Mouse (Mus musculus): ENCODE measurements around the gene Slf2. TPM values are rescaled to one million over a fixed set of nuclear protein-coding genes. Genes with fewer than 3 reads are reported as not detected.
A peak's percentile ranks its signal among the peaks of the same experiment; 100 is the strongest.

The Slf2 gene
- total and polyA plus RNA-seq, 3 experiments = 20.6 to 22.9 (median 22.6) TPM

DNA sequence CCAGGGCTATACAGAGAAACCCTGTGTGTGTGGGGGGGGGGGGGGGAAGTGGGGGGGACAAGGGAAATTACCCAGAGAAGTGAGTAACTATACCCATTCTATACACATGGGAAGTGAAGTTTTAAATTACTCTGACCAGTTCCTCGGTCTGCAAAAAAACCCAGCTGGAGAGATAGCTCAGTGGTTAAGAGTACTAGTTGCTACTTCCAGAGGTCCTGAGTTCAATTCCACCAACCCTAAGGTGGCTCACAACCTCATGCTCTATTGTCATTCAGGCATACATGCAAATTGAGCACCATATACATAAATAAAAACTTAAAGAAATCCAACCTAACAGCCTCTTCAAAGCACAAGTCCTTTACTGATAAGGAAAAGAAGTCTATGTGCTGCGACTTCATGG, 829 bp upstream of the Slf2 start:
- peaks cover 26% of the 10 kb centered on the region for H3K79me2 ChIP-seq (replicated peaks; ENCODE audit: control insufficient read depth, extremely low read depth, insufficient read depth, poor library complexity, severe bottlenecking)
- H3K9ac ChIP-seq (ENCODE audit: insufficient read depth, low read depth) = peak overlapping the region; percentile 89
- peak overlapping the region; percentile 61 to 97 (median 69) for H3K4me3 ChIP-seq (replicated peaks in 1 of 3; ENCODE audit: low read depth in 2 of 3, low read length in 2 of 3, poor library complexity in 1 of 3)
- H3K27ac ChIP-seq (ENCODE audit: insufficient read depth, low read depth) = no peak overlapping the region
- peak; percentile 90 for TF ChIP-seq TBP (conservative IDR thresholded peaks at IDR 0.05; ENCODE audit: low read depth, low read length)
- no peak for TF ChIP-seq ZNF384 (IDR thresholded peaks at IDR 0.05; ENCODE audit: low read depth, low read length)
- no peak for TF ChIP-seq NELFE (IDR thresholded peaks at IDR 0.05; ENCODE audit: low read depth, low read length)
- no peak for TF ChIP-seq CHD2 (IDR thresholded peaks at IDR 0.05; ENCODE audit: low read length)
- TF ChIP-seq POLR2A (IDR thresholded peaks at IDR 0.05; ENCODE audit: low read depth, low read length) = no peak
- TF ChIP-seq CHD1 (IDR thresholded peaks at IDR 0.05; ENCODE audit: low read depth, low read length) = no peak
- TF ChIP-seq ZKSCAN1 (IDR thresholded peaks at IDR 0.05; ENCODE audit: borderline replicate concordance, low read depth, low read length) = no peak
- TF ChIP-seq TCF12 (IDR thresholded peaks at IDR 0.05; ENCODE audit: low read depth, low read length) = no peak
- peak overlapping the region; percentile 58 for H3K4me2 ChIP-seq (ENCODE audit: insufficient read depth, low read depth, poor library complexity, severe bottlenecking)
- H3K9me3 ChIP-seq (replicated peaks; ENCODE audit: low read length) = no peaks in the 10 kb centered on the region
- dilution Hi-C loops (cut with MboI; ENCODE audit: extremely low pct_ligation_motif_present, extremely low pct_unique_long_range_greater_than_20kb, low sequenced_read_pairs) = no loop called here
- DNase-seq (ENCODE audit: extremely low read depth) = peak; percentile 34
- in situ Hi-C loops (cut with MboI; ENCODE audit: low pct_ligation_motif_present, low pct_unique_long_range_greater_than_20kb, low sequenced_read_pairs) = no loop called here
- peaks cover 3 to 34% of the 10 kb centered on the region in 2 experiments; a peak in 3 of 4 replicates for H3K4me1 ChIP-seq (ENCODE audit: control insufficient read depth in 1 of 2, insufficient read depth in 2 of 2)
- H3K27me3 ChIP-seq (replicated peaks) = no peaks in the 10 kb centered on the region
- H3K36me3 ChIP-seq (replicated peaks in 1 of 2; ENCODE audit: control insufficient read depth in 1 of 2, insufficient read depth in 1 of 2, low read length in 1 of 2) = peaks cover 6 to 20% of the 10 kb centered on the region in 2 experiments

DNA sequence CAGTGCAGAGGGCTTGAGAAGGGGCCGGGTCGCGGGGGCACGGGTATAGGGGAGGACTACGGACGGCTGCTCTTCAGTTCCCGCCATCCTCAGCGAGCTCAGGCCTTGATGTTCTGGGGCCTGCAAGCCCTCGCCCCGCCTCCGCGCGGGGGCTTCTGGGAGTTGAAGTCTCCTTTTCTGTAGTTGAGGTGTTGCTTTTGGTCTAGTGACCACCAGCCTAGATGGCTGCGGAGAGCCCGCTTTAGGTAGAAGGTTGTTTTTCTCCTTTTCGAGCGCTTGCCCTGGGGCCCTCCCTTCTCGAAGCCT, 456 bp downstream of the Slf2 start:
- H3K79me2 ChIP-seq (replicated peaks; ENCODE audit: control insufficient read depth, extremely low read depth, insufficient read depth, poor library complexity, severe bottlenecking) = peaks cover 28% of the 10 kb centered on the region
- no peaks in the 10 kb centered on the region for H3K27me3 ChIP-seq (replicated peaks)
- peak overlapping the region; percentile 96 for H3K9ac ChIP-seq (ENCODE audit: insufficient read depth, low read depth)
- no peaks in the 10 kb centered on the region for H3K9me3 ChIP-seq (replicated peaks; ENCODE audit: low read length)
- H3K36me3 ChIP-seq (replicated peaks in 1 of 2; ENCODE audit: control insufficient read depth in 1 of 2, insufficient read depth in 1 of 2, low read length in 1 of 2) = peaks cover 12 to 30% of the 10 kb centered on the region in 2 experiments
- peaks cover 3 to 34% of the 10 kb centered on the region in 2 experiments; a peak in 3 of 4 replicates for H3K4me1 ChIP-seq (ENCODE audit: control insufficient read depth in 1 of 2, insufficient read depth in 2 of 2)
- peak overlapping the region; percentile 54; the same call in 1 of the 2 replicates for H3K4me2 ChIP-seq (ENCODE audit: insufficient read depth, low read depth, poor library complexity, severe bottlenecking)
- dilution Hi-C loops (cut with MboI; ENCODE audit: extremely low pct_ligation_motif_present, extremely low pct_unique_long_range_greater_than_20kb, low sequenced_read_pairs) (no loop called here), in situ Hi-C loops (cut with MboI; ENCODE audit: low pct_ligation_motif_present, low pct_unique_long_range_greater_than_20kb, low sequenced_read_pairs) (no loop called here)
- DNase-seq (ENCODE audit: extremely low read depth) = peak; percentile 92
- peak overlapping the region; percentile 60 to 97 (median 93) for H3K4me3 ChIP-seq (replicated peaks in 1 of 3; ENCODE audit: low read depth in 2 of 3, low read length in 2 of 3, poor library complexity in 1 of 3)
- peak overlapping the region; percentile 80 for H3K27ac ChIP-seq (ENCODE audit: insufficient read depth, low read depth)
- TF ChIP-seq BHLHE40 (IDR thresholded peaks at IDR 0.05; ENCODE audit: low read depth, low read length) (no peak), E2F4 (IDR thresholded peaks at IDR 0.05; ENCODE audit: insufficient replicate concordance, low read depth, low read length) (0 out of 2 replicates have a peak, but pooled peaks have one; percentile 61), POLR2A (IDR thresholded peaks at IDR 0.05; ENCODE audit: low read depth, low read length) (peak; percentile 62), NELFE (IDR thresholded peaks at IDR 0.05; ENCODE audit: low read depth, low read length) (0 out of 2 replicates have a peak, but pooled peaks have one; percentile 5), HCFC1 (IDR thresholded peaks at IDR 0.05; ENCODE audit: low read depth, low read length) (peak; percentile 90), KAT2A (IDR thresholded peaks at IDR 0.05; ENCODE audit: insufficient replicate concordance, low read length) (peak; percentile 88; the same call in 1 of the 2 replicates), SMC3 (IDR thresholded peaks at IDR 0.05; ENCODE audit: low read depth, low read length) (no peak), ELF1 (IDR thresholded peaks at IDR 0.05; ENCODE audit: low read depth, low read length) (peak; percentile 50), MYC (IDR thresholded peaks at IDR 0.05; ENCODE audit: low read depth, low read length) (0 out of 2 replicates have a peak, but pooled peaks have one; percentile 62), USF2 (conservative IDR thresholded peaks at IDR 0.05; ENCODE audit: low read depth, low read length) (no peak), MXI1 (IDR thresholded peaks at IDR 0.05; ENCODE audit: low read depth, low read length) (0 out of 2 replicates have a peak, but pooled peaks have one; percentile 8), CHD2 (IDR thresholded peaks at IDR 0.05; ENCODE audit: low read length) (no peak), TBP (conservative IDR thresholded peaks at IDR 0.05; ENCODE audit: low read depth, low read length) (peak; percentile 46; the same call in 1 of the 2 replicates), MEF2A (IDR thresholded peaks at IDR 0.05; ENCODE audit: borderline replicate concordance, low read depth, low read length) (no peak), SIN3A (IDR thresholded peaks at IDR 0.05; ENCODE audit: low read length) (peak; percentile 77; the same call in 1 of the 2 replicates), PAX5 (IDR thresholded peaks at IDR 0.05; ENCODE audit: low read length) (no peak), JUN (IDR thresholded peaks at IDR 0.05; ENCODE audit: insufficient read depth, low read depth, low read length) (no peak), ETS1 (conservative IDR thresholded peaks at IDR 0.05; ENCODE audit: low read depth, low read length) (no peak), USF1 (IDR thresholded peaks at IDR 0.05; ENCODE audit: low read depth, low read length) (no peak), TCF12 (IDR thresholded peaks at IDR 0.05; ENCODE audit: low read depth, low read length) (0 out of 2 replicates have a peak, but pooled peaks have one; percentile 24)
